Mouse (Mus musculus): ENCODE measurements around the gene Rnf111.
A peak's percentile ranks its signal among the peaks of the same experiment; 100 is the strongest.
"Not testable (repeated sequence)": the region's sequence is repeated elsewhere in the genome, so short reads cannot be mapped to it uniquely, and the experiment has no call there.

Gene Rnf111

DNA sequence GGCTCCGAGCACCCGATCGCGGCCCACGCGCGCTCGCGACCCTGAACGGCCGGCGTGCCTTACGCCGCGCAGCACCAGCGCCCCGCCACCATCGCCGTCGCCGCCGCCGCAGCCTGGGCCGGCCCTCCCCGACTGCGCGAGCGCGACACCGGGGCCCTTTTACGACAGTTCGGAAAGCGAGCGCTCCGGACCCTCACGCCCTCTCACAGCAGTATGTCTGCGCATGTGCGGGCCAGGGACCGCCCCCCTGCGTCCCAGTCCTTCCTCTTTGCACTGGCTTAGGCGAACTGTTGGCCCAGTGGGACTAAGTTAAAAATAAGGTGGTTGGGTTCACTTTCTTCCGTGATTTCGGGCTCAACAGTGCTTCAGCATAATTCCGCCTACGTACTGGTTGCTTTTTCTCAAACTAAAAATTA is at the start of gene Rnf111:
Gene Rnf111 (minus strand): TSS at position 100 of the 416 bp plus-strand sequence.
- peak; percentile 86 for DNase-seq (ENCODE audit: low spot score)

- not testable (repeated sequence) for DNase-seq (ENCODE audit: low spot score)
These were observed 48.7 kb upstream of the Rnf111 start for GRCm38 (mm10) chr9:70552233-70552632.

DNA sequence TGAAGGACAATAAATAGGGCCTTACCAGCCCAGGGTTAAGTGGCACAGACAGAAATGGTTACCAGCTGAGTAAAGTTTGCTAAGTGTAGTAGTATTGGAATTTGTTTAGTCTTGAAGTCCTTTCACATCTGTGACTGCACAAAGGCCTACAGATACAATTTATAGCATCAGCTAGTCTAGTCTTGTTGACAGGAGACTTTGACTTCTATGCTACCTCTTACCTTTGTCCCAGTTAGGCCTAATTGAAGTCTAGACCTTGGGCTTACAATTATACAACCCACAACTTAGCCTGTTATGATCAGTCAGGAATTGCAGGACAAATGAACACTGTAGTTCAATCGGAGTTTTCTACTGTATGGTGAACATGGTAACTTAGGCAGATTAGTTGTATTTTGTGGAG is 48.0 kb upstream of the Rnf111 start:
- DNase-seq (ENCODE audit: low spot score) = no peak

DNA sequence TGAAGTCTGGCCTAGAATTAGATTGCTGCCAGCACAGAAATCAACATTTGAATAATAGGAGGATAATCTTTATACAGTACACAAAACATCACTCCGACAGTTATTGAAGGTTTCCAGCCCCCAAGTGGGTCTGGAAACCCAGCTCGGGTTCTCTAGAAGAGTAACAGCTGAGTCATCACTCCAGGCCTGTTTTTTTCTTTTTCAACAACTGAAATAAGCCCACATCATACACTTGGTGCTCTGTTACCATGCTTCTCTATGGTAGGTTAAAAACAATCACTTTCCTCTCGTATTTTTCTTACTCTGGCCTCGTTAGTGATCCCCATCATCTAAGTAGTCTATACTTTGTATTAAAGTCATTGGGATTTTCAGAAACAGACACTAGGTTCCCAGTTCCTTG is 44.8 kb upstream of the Rnf111 start:
- DNase-seq (ENCODE audit: low spot score) = no peak

DNA sequence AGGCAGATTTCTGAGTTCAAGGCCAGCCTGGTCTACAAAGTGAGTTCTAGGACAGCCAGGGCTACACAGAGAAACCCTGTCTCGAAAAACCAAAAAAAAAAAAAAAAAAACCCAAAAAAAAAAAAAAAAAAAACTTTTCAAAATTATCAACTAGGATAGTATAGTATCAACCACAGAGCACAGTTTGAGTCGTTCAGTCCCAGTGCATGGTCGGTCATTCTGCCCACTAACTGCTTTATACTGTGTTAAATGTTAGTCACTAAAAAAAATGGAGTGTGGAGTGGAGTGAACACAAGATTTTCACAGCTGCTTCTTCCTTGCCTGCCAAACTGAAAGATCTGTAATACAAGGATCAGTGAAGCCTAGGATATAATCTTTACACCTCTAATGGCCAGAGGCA is 43.1 kb upstream of the Rnf111 start:
- DNase-seq (ENCODE audit: low spot score) = not testable (repeated sequence)

DNA sequence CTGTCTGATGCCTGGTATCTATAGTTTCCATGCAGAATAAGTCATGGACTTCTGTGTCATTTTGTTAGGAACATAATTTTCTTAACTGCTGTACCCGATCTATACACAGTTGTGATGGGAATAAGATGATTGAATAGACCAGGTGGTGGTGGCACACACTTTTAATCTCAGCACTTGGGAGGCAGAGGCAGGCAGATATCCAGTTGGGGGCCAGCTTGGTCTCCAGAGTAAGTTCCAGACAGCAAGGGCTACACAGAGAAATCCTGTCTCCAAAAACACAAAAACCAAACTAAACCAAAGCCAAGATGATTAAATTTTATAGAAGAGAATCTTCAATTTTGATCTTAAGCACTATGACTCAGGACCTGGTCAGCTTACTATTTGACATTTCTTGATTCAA is 41.3 kb upstream of the Rnf111 start:
- DNase-seq (ENCODE audit: low spot score) = no peak

- no peak for DNase-seq (ENCODE audit: low spot score)
These were observed 40.5 kb upstream of the Rnf111 start for GRCm38 (mm10) chr9:70543985-70544384.

- DNase-seq (ENCODE audit: low spot score) = no peak
These were observed 39.7 kb upstream of the Rnf111 start for GRCm38 (mm10) chr9:70543048-70543880.

DNA sequence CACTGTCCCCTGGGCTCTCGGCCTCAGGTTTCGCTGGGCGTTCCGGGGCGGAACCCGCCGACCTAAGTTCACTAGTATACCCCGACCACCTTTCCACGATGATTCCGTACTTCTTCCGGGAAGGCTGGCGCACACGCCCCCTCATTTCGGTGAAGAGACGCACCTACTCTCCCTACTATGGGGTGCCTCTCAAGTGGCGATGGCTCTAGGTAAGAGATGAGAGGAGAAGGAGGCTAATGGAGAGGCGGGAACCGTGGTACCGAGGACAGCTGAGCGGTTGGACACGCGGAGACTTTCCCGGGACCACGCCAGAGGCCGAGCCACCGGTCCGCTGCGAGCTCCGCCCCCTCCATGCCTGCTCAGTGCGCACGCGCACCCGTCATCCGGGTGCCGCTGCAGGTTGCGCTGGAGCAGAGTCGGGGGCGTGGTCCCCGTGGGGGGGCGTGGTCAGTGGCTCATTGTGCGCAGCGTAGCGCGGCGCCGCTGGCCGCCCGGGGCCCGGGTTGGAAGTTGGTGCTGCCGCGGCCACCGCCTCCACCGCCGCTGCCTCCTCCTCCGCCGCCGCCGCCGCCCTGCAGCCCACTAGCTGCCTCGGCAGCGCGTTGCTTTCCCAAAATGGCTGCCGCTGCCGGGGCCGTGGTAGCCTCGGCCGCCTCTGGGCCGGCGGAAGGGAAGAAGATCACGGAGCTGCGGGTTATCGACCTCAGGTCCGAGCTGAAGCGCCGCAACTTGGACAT is 38.9 kb upstream of the Rnf111 start, which contains the start of gene Sltm:
Gene Sltm (plus strand): TSS at position 450 of the 737 bp plus-strand sequence.
- peak; percentile 96 for DNase-seq (ENCODE audit: low spot score)

DNA sequence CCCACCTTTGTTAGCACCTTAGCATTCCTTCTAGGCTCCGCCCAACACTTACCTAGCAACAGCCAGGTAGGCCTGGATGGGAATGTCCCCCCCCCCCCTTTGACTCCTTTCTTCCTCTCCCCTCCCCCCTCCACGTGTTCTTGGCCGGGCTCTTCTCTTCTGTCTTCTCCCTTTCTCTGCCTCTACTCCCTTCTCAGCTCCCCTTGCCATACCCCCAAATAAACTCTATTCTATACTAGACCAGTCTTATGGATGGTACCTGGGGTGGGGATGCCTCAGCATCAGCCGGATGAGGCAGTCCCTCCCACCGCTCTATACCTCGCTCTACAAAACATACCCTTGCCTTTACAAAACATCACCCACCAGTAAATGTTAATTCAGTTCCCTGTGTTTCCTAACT is 38.1 kb upstream of the Rnf111 start:
- DNase-seq (ENCODE audit: low spot score) = no peak

DNA sequence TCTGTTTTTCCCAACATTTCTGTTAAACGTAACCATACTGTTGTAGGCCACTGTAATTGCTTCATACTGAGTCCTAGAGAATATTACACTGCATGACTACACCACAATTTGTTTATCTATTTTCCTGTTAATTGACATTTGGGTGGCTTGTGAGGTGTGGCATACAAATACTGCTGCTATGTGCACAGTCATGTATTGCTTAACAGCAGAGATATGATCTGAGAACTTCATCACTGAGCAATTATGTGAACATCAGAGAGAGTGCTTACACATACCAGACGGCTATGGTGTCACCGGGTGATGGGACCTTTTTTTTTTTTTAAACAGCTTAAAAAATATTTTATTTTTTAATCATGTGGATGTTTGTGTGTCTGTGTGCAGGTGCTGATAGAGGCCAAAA is 29.8 kb upstream of the Rnf111 start:
- DNase-seq (ENCODE audit: low spot score) = no peak

- no peak for DNase-seq (ENCODE audit: low spot score)
These were observed 20.8 kb upstream of the Rnf111 start for GRCm38 (mm10) chr9:70524366-70524765.

DNA sequence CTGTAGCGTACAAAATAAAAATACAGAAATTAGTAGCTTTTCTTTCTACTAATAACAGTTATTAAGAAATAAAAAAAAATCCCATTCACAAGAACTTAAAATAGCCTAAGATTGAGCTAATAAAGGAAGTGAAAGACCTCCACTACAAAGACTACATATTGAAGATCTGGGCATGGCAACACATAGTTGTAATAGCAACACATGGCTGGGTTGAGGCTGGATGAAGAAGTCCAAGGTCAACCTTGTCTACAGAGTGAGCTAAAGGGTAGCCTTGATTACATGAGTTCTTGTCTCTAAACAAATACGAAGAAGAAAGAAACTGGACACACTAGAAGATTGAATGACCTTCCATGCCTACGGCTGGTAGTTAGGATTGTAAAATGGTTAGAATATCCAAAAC is 20.3 kb upstream of the Rnf111 start:
- no peak for DNase-seq (ENCODE audit: low spot score)

GRCm38 (mm10) chr9:70520651-70521050 is 17.1 kb upstream of the Rnf111 start:
- no peak for DNase-seq (ENCODE audit: low spot score)

DNA sequence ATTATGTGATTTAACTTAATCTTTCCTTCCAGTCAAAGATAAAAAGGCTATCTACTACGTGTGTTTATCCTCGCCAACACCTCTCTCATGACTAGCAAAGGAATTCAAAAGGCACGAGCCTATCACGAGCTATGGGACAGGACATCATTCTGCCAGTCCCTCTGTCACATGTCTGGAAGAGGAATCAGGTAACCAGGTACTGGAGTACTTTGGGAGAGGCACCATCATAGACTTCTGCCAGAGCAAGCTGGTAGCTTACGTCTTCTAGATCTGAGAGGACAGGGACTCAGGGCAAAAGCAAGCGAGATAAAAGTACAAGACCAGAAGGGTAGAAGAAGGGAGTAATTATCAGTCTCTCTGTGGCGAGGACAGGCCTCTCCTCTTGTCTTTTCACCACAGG is 8.2 kb upstream of the Rnf111 start:
- no peak for DNase-seq (ENCODE audit: low spot score)

GRCm38 (mm10) chr9:70510998-70511583 is 7.6 kb upstream of the Rnf111 start:
- DNase-seq (ENCODE audit: low spot score) = no peak

DNA sequence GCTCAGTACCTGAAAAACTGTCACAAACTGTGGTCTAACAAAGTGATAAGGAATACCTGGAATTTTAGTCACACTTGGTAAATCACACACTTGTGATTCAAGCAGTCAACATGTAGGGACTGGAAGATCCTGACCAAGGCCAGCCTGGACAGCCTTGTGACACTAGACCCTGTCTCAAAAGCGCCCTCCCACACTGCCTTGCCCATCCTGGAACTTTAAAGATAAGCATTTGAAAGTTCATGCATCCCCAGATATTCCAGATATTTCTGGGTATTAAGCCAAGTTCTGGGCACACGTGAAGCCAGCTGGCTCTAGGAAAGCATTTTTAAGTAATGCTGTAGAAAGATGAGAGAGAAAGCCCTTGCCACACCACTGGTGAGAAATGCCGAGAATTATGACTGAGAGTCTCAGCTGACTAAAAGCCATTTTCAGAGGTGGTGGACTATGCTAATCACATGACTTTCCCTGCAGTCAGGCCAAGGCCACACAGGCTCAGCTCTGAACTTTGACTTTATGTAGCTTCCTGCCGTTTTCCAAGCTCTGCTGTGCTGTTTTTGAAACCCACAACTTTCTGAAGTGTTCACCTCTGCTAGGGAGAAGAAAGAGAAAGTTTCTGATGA is 6.5 kb upstream of the Rnf111 start:
- no peak for DNase-seq (ENCODE audit: low spot score)

DNA sequence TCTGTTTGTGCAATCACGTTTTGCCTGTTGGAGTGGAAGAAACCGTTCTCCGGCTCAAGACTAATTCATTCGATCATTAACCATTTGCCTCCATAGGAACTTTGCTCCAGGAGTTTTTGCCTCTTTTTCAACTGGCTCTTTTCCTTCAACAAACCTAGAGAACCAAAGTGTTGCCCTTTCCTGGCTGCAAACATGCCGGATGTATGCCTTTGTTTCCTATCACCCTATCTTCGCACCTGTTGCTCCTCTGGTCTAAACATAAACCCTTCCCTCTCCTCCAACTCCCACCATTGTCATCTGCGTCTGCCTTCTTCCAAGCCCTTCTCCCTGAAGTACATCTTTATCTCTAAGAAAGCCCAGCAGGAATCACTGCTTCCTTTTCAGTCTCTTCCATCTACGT is 3.3 kb upstream of the Rnf111 start:
- DNase-seq (ENCODE audit: low spot score) = no peak

DNA sequence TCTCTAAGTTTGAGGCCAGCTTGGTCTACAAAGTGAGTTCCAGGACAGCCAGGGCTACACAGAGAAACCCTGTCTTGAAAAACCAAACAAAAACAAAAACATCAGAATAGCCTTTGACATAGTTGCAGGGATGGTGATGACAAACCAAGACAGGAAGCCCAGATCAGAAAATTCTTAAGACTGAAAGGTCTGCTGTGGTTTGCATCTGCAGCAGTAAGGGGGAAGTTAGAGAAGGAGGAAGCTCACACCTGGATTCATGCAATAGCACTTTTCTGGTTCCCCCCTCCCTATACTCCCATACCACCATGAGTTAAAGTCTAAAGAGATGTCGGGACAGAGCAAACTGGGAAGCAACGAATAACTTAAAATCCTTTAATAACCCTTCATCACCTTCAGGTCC is 2.7 kb upstream of the Rnf111 start:
- no peak for DNase-seq (ENCODE audit: low spot score)

GRCm38 (mm10) chr9:70503015-70503603 is 416 bp downstream of the Rnf111 start:
- DNase-seq (ENCODE audit: low spot score) = peak; percentile 27

DNA sequence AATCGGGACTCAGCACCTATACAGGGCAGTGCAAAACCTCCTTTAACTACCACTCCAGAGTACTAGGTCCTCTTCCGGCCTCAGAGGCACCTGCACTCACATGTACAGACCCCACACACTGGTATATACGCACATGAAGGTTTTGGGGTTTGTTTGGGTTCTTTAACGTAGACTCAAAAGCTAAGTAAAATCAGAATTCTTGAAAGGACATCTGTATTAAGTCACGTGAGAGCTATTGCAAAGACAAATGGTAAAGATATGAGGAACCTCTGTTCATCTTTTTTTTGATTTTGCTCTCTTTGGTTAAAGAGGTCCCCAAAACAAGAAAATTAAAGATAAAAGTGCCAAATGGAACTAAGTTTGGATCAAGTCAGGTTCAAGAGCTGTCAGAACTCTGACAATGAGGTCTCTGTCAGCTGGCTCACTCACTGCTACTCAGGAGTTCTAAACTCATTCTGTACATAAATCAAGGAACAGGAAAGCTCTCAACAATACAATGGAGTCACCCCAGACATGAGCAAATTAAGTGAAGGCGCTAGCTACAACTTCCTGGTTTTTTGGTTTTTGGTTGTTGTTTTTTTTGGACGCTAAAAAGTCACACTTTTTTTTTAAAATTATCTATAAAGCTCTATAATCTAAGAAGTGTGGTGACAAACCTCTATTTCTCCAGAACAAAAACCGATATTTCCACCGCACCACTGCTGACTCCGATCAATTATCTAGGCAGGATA is 1.1 kb downstream of the Rnf111 start:
- no peak for DNase-seq (ENCODE audit: low spot score)

All from ovary, postnatal 10 days (tissue).